Mouse (Mus musculus): ENCODE measurements around the gene Fbxo28.

The Fbxo28 gene

DNA sequence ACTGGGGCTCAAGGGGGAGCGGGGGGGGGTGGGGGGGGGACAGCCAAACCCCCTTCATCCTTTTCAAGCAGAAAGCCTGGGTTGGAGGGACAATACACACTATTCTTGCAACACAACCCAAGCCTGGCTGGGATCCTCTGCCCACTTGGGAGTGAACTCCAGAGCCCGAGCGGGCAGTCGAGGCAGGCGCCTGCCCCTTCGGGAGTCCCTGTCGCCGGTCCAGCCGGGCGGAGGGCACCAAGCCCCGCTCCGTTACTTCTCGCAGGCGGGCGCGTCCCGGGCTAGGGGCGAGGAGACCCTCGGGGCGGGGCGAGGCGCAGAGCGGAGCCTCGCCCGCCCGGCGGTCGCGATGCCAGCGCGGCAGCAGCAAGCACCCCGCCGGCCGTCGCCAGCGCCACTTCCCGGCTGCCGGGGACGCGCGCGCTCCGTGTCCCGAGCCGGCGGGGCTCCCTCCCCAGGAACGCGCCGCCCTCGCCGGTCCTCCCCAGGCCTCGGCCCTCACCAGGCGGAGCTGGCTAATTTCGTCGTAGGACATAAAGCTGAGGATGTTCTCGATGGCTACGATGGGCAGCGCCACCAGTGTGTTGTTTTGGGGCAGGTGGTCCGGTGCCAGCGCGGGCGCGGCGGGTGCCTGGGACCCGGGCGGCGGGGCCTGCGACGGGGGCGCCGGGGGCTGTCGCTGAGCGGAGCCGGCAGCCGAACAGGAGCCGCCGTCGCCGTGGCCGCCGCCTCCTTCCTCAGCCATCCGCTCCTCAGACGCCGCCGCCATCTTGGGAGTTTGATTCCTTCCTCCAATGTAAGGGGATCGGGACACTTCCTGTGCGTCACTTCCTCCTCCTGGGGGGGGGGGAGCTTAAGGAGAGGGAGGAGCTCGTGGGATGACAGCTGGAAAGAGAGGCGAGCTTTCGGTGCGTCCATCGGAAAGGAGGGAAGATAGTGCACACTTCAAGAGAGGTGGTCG lies at the start of gene Fbxo28:
Gene Fbxo28, minus strand, starts transcription at position 809 of the 961 bp plus-strand sequence.
- peak; percentile 90 for DNase-seq (ENCODE audit: low spot score)

DNA sequence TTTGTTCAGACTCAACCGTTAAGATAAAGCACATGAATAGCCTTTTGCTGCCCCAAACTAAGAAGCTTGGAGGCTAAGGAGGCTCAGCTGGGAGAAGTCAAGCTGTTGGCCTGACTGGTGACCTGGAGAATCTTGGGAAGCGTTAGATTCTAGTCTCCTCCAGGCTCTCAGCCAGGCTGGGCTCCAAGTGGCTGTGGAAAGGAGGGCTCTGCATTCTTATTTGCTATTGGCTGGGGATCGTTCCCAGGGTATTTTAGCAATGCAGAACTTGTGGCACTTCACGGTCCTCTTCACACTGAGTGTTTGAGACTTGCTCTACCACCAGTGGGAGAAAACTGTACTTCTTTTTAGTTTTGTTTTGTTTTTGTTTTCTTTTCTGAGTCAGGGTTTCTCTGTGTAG lies 47.3 kb upstream of the Fbxo28 start:
- DNase-seq (ENCODE audit: low spot score), result no peak

DNA sequence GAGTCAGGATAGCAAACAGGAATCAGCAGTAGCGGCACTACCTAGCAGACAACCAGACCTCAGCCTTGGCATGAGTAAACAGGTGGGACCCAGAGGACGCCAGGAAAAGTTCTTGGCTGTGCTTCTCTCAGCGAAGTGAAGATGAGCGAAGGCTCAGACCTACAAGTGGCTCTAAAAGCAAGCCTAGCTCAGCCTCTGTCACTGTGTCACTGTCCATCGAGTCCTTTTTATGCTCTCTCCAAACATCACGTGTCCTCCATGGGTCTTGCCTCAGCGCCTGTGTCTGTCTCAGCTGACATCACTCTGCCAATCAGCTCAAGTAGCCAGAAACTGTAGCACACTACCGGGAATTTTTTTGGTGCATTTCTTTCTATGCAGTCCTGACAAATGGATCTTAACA lies 45.0 kb upstream of the Fbxo28 start:
- DNase-seq (ENCODE audit: low spot score), result no peak

DNA sequence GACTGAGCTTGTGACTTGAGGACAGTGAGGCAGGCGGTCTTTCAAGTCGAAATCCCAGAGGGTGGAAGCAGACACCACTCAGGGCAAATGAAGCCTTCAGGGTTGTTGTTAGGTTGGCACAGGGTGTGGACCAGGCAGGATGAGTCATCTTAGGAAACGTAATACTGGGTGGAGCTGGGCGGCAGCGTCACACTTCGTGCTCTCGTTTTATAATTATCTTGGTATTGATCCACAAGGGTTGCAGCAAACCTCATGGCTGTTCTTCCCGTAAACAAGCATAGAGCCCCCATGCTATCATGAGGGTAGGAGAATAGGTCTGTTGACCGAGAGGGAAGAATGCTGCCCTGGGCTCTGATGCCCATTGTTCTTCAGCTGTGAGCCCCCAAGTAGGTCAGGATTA lies 41.7 kb upstream of the Fbxo28 start:
- no peak for DNase-seq (ENCODE audit: low spot score)

DNA sequence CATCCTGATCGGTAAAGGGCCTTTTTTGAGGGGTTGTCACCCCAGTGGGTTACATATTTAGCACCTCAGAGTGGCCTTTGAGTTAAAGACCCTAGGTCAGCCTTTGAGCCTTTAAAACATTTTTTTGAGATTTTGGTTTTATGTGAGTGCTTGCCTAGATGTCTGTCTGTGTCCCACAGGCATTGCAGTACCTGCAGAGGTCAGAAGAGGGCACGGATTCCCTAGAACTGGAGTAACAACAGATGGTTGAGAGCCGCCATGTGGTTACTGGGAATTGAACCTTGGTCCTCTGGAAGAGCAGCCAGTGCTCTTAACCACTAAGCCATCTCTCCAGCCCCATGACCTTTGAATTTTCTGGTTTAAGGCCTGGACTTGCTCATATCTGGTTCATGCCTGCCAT lies 39.9 kb upstream of the Fbxo28 start:
- no peak for DNase-seq (ENCODE audit: low spot score)

DNA sequence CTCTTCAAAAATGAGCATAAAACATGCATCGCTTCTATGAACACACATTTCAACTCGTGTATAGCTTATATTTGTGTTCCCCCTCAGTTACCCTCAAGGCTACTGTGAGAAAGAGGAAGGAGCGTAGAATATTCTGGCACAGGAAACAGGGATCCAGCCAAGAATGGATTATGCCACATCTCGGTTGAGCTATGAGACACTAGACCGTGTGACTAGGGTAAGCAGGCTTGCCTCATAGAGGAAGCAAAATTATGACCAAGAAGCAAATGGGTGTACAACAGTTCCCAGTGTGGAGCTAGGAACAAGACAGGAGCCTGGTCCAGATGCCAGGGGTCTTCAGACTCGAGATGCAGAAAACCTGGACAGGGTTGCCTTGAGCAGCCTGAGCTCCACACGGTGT lies 39.3 kb upstream of the Fbxo28 start:
- DNase-seq (ENCODE audit: low spot score), result no peak

DNA sequence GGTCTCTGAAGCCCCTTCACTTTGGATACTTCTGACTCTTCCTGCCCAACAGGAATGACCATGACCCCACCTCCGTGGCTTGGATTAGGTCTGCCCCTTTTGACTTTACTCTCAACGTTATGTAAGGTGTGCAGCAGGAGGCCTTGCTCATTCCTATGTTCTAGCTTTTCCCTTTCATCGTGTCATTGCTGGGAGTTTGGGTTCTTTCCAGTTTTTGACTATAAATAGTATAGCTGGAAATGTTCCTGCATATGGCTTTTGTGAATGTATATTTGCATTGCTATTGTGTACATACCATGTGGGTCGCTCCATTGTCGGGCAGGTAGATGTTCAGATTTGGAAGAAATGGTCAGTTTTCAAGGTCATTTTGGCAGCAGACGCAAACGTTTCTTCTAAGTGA lies 37.4 kb upstream of the Fbxo28 start:
- no peak for DNase-seq (ENCODE audit: low spot score)

DNA sequence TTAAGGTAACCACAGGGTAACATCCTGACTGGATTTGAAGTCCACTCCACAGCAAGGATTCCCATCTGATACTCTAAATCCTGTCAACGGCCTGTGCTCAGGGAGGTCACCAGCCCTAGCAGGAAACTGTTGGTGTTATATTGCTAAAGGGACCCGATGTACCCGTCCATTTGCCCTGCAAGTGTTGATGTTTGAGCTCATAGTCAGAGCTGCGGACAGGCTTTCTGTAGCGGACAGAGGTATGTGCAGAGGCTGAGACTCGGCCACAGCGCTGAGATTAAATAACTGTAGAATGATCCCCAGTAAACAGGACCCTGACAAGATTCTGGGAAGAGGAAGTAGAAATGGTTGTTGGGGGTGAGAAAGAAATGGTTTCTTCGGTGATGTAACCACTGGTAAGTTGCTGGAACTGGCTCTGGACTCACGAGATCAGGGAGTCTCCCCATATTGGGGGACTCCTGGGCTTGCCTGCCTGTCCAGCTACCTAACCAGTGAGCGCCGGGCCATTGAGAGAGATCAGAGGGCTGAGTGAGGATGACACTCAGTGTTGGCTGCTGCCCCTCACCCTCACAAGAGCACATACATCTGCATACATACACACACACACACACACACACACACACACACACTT lies 36.9 kb upstream of the Fbxo28 start:
- no peak for DNase-seq (ENCODE audit: low spot score)

DNA sequence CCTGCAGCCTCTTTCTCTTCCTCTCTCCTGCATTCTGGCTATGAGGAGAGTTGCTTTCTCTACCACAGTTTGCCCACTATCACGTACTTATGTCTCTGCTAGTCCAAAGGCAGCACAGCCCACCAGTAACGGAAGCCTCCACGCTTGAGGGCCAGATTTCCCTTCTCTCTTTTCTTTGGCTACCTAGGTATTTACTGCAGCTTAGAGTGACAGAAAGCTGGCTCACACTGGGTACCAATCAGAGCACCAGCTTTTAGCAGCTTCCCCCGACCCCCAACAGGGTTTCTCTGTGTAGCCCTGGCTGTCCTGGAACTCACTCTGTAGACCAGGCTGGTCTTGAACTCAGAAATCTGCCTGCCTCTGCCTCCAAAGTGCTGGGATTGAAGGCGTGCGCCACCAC lies 36.1 kb upstream of the Fbxo28 start:
- DNase-seq (ENCODE audit: low spot score), result no peak

DNA sequence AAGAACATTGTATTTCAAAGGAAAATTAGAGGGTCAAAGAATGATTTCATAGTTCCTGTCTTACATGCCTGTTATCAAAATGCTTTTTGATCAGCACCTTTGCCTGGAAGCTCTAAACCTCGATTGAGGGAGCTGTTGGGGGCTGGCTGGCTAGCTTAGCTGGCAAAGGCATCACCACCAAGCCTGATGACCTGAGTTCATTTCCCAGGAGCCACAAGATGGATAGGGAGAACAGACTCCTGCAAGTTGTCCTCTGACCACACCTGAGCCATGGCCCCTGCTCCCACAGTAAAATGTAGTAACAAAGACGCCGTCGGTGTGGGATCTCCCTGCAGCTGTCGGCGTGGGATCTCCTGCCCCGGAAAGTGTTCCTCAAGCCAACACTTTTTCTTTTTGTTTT lies 35.4 kb upstream of the Fbxo28 start:
- DNase-seq (ENCODE audit: low spot score), result no peak

DNA sequence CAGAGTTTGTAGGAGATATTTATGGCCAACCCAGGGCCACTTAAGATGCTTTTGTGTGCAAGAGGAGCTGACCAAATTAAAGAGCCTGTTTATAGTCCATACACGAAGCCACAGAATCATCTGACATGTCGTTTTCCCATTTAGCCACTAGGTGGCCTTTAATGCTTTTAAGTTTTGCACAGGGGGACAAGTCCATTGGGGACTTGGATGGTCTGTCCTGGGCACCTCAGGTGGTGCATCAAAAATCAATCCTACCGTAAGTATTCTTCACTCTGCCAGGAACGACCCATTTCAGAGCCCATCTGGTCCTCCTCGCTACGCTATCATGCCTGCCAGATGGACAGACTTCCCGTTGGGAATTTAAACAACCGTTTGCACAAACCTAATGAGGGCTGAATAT lies 34.8 kb upstream of the Fbxo28 start:
- DNase-seq (ENCODE audit: low spot score), result peak; percentile 18

DNA sequence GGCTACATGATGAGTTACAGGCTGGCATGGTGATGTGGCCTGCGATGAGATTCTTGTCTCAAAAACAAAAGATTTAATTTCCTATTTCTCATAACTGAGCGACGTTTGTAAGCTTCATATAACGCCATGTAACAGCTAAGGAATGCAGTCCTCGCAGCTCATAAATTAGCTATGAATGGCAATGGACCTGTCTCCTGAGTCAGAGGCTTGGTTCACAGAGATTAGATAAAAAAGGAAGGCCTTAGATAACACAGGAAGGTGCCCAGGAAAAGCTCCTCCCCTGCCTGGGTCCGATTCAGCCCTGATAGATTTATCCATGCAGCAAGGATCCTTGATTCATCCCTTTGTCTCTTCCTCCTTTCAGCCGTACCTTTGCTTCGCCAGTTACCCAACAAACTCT lies 30.5 kb upstream of the Fbxo28 start:
- no peak for DNase-seq (ENCODE audit: low spot score)

DNA sequence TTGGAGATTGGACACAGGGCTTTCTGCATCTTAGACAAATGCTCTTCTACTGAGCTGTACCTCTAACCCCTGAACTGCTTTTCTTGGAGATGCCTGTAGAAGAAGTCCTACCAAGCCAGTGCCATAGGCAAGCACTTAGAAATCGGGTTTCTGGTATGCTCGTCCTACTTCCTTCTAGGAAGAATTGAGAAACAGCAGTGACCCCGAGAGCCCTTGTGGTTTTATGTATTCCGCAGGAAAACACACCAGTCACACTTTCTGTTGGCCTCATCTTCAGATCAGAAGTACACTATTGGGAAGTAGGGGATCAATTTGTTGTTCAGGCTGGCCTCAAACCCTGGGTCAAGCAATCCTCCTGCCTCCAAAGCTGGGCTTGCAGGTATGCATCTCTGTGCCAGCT lies 28.0 kb upstream of the Fbxo28 start:
- no peak for DNase-seq (ENCODE audit: low spot score)

DNA sequence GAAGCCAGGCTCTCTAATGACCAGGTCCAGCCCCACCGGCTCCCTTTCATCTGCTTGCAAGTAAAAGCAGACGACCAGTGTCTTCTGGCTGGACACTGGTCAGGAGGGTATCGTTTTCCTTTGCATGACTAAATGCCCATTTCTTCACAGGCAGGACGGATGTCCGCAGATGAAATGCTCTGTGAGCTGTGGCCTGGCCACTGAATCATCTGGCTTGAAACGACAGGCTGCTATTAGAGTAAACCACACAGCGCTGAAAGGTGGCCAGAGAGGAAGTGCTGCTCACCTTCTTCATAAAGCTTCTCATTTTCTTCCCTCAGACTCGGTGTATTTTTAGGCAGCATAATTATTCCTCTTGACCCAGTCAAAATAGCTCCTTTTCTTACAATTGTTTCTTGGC lies 27.4 kb upstream of the Fbxo28 start:
- no peak for DNase-seq (ENCODE audit: low spot score)

DNA sequence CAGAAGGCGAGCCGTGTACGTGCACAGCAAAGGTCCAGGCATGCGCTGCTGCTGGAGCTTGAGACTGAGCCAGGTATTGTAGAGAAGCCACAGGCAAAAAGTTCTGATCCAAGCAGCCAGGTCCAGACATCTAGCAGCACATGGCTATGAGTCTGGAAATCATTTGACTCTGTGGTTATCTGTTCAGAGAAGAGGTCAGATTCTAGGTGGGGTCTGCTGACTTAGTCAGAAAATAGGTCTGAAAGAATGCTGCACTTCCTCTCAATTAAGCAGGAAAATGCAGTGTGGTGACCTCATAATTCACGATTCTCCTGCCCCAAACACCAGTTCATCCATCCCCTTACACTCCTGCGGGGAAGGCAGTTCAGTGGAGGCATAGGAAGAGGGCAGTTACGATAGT lies 26.9 kb upstream of the Fbxo28 start:
- no peak for DNase-seq (ENCODE audit: low spot score)

DNA sequence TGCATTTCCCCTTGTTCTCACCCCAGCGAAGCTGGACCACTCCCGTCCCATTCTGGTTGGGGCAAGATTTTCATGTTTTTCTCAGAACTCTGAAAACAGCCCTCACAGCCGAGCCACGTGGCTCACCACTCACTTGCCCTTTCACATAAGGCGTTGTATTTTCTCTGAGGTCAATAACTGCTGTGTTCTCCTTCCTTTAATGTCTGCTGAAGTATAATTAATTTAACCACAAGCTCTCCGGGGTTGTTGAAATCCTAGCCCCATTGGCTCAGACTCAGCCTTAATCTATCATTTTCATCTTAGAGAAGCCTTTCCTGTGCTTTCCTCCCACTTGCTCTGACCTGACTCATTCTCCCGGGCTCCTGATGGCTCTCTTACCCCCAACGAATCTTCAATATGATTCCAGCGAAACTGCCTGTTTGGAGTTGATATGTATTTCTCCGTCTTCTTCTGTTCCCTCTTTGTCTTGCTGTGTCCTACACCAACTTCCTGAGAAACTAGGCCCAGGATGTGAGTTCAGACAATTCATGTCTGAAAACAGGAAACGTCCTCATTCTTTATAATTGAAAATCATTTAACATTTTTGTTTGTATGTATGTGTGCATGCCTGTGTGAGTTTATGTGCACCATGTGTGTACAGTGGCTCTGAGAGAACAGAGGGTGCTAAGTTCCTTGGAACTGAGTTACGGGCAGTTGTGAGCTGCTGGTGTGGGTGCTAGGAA lies 22.4 kb upstream of the Fbxo28 start:
- no peak for DNase-seq (ENCODE audit: low spot score)

DNA sequence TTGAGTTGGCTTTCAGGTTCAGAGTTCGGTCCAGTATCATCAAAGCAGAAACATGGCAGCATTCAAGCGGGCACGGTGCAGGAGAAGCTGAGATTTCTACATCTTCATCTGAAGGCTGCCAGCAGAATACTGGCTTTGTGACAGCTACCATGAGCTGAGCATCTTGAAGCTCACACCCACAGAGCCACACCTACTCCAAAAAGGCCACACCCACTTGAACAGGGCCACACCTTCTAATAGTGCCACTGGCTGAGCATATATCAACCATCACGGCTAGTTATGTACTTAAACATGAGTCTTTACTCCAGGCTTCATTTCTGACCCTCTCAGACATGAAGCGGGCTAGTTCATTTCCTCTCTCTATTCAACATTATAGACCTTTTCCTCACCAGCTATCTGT lies 21.3 kb upstream of the Fbxo28 start:
- DNase-seq (ENCODE audit: low spot score), result no peak

DNA sequence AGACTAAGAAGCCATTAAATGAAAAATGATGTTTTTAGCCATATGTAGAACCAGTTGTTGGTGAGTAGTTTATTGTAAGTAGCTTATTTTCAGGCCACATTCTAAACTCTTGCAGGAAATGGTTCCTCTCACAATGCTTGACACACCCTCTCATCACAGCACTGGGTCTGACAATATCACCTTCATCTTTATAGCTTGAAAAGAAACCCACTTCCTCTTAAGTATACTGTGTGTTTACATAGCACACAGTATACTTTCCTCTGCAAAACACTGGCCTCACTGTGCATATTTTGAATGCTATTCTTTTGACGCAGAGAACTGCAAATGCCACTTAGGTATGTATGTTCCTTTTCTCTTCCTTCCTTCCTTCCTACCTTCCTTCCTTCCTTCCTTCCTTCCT lies 16.7 kb upstream of the Fbxo28 start:
- no peak for DNase-seq (ENCODE audit: low spot score)

DNA sequence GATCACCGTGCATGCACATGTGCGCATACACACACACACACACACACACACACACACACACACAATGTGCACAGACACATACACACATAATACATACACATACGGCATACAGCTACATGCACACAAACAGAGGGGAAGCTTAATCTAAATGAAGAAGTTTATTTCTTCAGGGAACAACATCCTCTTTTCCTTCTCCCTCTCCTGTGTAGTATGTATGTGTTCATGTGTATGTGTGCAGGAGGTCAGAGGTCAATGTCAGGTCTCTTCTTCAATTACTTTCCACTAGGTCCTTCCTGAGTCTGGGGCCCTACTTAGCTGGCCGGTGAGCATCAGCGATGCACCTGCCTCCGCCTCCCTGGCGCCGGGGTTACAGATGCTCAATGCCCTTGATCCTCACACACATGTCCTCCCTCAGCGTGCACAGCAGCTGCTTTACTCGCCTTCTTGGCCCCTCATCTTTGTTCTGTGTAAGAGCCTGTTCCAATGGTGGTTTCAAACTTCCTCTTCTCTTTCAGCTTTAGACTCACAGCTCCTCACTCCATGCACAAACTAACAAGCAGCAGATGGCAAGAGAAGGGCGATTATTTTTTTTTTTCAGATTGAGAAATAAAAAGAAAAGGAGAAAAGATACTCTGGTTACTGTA lies 13.2 kb upstream of the Fbxo28 start:
- DNase-seq (ENCODE audit: low spot score), result no peak

DNA sequence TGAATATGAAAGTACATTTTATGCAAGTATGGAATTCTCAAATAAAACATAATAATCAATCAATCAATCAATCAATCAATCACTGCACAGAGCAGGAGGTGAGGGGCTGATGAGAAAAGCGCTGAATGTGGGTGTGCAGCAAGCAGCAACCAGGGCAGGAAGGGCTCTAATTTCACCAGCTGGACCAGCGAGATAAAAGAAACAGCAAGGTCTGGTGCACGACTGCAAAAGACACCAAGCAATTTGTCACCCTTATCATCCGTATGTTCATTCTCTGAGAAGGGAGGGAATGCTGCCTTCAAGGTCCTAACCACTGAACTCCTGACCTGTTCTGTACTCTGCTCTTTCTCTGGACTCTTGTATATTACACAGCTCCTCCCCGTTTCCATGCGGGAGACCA lies 8.1 kb upstream of the Fbxo28 start:
- DNase-seq (ENCODE audit: low spot score), result no peak

DNA sequence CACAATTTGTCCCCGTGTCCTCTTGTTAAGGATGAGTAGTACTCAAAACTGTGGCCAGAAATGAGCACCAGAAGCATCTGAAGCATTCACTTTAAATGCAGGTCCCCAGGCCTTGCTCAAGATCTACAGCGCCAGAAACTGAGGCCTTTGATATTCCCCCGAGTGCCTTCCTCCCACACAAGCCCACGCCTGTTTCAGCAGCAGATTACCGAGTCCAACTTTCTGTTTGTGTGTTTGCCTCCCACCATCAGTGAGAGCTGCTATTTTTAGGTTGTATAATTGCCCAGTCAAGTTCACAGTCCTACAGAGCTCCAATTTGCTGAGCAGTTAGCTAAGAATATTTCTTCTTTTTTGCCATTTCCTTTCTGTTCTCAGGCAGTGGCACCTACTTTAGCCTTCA lies 5.1 kb upstream of the Fbxo28 start:
- no peak for DNase-seq (ENCODE audit: low spot score)

DNA sequence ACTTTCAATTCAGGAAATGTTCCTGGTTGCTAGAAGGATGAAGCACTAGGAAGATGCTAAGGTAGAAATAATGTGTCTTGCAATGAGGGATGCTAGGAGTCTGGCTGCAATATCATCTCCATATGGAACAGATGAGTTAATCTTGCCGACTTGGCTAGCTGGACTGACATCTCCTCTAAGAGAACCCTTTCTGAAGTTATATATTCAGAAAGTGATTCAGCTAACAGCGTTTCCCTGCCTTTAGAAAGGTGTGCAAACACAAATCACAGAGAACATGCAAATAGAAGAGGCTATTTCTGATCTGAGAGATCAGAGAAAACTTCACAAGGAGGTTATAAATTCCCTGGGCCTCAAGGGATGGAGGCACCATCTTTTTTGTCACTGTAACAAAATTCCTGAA lies 4.4 kb upstream of the Fbxo28 start:
- DNase-seq (ENCODE audit: low spot score), result no peak

DNA sequence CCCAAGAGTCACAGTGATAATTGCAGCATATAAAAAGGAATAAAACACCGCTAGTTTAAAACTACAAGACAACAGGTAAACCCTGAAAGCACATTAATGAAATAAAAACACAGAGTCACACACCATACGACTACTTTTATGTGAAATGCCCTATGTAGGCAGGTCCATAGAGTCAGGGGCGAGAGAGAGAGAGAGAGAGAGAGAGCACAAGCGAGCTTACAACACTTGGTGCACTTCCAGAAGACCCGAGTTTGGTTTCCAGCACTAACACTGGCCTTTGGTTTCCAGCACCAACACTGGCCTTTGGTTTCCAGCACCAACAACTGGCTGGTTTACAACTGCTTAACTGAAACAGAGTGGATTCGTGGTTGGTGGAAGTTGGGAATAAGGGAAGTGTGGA lies 564 bp upstream of the Fbxo28 start:
- DNase-seq (ENCODE audit: low spot score), result no peak

All from yolk sac, embryonic 10.5 days (tissue).